Mouse (Mus musculus): Measurements from ENCODE around the gene Mast4. TPM values are rescaled to one million over a fixed set of nuclear protein-coding genes. Genes with fewer than 3 reads are reported as not detected.

The Mast4 gene
- total and polyA plus RNA-seq, 3 experiments = 2.7 to 7.0 TPM; not detected in 1

GRCm38 (mm10) chr13:102988976-102989375 is 345.3 kb downstream of the Mast4 start:
- TF ChIP-seq ZMIZ1 (IDR thresholded peaks at IDR 0.05; ENCODE audit: low read depth, low read length) (no peak), USF1 (IDR thresholded peaks at IDR 0.05; ENCODE audit: low read depth, low read length) (no peak), MXI1 (IDR thresholded peaks at IDR 0.05; ENCODE audit: low read depth, low read length) (no peak), RCOR1 (IDR thresholded peaks at IDR 0.05; ENCODE audit: low read depth, low read length) (no peak), HCFC1 (IDR thresholded peaks at IDR 0.05; ENCODE audit: low read depth, low read length) (no peak), UBTF (IDR thresholded peaks at IDR 0.05; ENCODE audit: borderline replicate concordance, insufficient read depth, low read depth, low read length) (no peak), ZKSCAN1 (IDR thresholded peaks at IDR 0.05; ENCODE audit: low read depth, low read length) (no peak), RAD21 (IDR thresholded peaks at IDR 0.05; ENCODE audit: low read depth, low read length) (no peak), BHLHE40 (IDR thresholded peaks at IDR 0.05; ENCODE audit: borderline replicate concordance, low read depth, low read length) (no peak), CTCF (IDR thresholded peaks at IDR 0.05 in 2 of 3, conservative IDR thresholded peaks at IDR 0.05 in 1 of 3; ENCODE audit: control insufficient read depth in 1 of 3, insufficient read depth in 1 of 3, low read depth in 2 of 3, low read length in 3 of 3, poor library complexity in 1 of 3, severe bottlenecking in 1 of 3) (no peak), SMC3 (IDR thresholded peaks at IDR 0.05; ENCODE audit: low read depth, low read length) (no peak), POLR2AphosphoS5 (IDR thresholded peaks at IDR 0.05; ENCODE audit: borderline replicate concordance, low read depth, low read length) (no peak), KAT2A (conservative IDR thresholded peaks at IDR 0.05; ENCODE audit: low read depth, low read length) (no peak), CHD1 (IDR thresholded peaks at IDR 0.05; ENCODE audit: low read depth, low read length) (no peak), NELFE (IDR thresholded peaks at IDR 0.05; ENCODE audit: low read depth, low read length) (no peak), MAZ (IDR thresholded peaks at IDR 0.05; ENCODE audit: low read depth, low read length) (no peak), SIN3A (IDR thresholded peaks at IDR 0.05; ENCODE audit: low read length) (no peak), MAX (IDR thresholded peaks at IDR 0.05; ENCODE audit: low read length) (no peak), ZC3H11A (IDR thresholded peaks at IDR 0.05; ENCODE audit: low read depth, low read length) (no peak), TAL1 (IDR thresholded peaks at IDR 0.05; ENCODE audit: low read length) (no peak)
- Histone ChIP-seq H3K9ac (ENCODE audit: control insufficient read depth, low read depth, low read length, poor library complexity, severe bottlenecking) (no peak overlapping the region), H3K27ac (ENCODE audit: control insufficient read depth, low read depth, low read length) (no peak overlapping the region), H3K36me3 (ENCODE audit: control insufficient read depth in 1 of 2, insufficient read depth in 2 of 2, low read length in 2 of 2) (no peaks in the 10 kb centered on the region), H3K9me3 (replicated peaks; ENCODE audit: insufficient read depth, low read length) (no peaks in the 10 kb centered on the region), H3K79me2 (ENCODE audit: control insufficient read depth, insufficient read depth, low read length, poor library complexity) (no peaks in the 10 kb centered on the region), H3K4me1 (ENCODE audit: control insufficient read depth in 1 of 2, insufficient read depth in 2 of 2, low read length in 2 of 2) (no peaks in the 10 kb centered on the region), H3K4me3 (ENCODE audit: control insufficient read depth in 1 of 2, insufficient read depth in 1 of 2, low read depth in 2 of 2, low read length in 2 of 2) (no peak overlapping the region), H3K27me3 (ENCODE audit: control insufficient read depth in 1 of 2, insufficient read depth in 2 of 2, low read length in 2 of 2) (no peaks in the 10 kb centered on the region; a peak in 1 of 4 replicates)
- DNase-seq (ENCODE audit: low read depth, low spot score) = no peak

GRCm38 (mm10) chr13:102988251-102988895 is 345.9 kb downstream of the Mast4 start:
- no peaks in the 10 kb centered on the region for H3K36me3 ChIP-seq (ENCODE audit: control insufficient read depth in 1 of 2, insufficient read depth in 2 of 2, low read length in 2 of 2)
- H3K79me2 ChIP-seq (ENCODE audit: control insufficient read depth, insufficient read depth, low read length, poor library complexity) = no peaks in the 10 kb centered on the region
- no peaks in the 10 kb centered on the region for H3K9me3 ChIP-seq (replicated peaks; ENCODE audit: insufficient read depth, low read length)
- no peak overlapping the region for H3K27ac ChIP-seq (ENCODE audit: control insufficient read depth, low read depth, low read length)
- no peak overlapping the region for H3K9ac ChIP-seq (ENCODE audit: control insufficient read depth, low read depth, low read length, poor library complexity, severe bottlenecking)
- H3K4me3 ChIP-seq (ENCODE audit: control insufficient read depth in 1 of 2, insufficient read depth in 1 of 2, low read depth in 2 of 2, low read length in 2 of 2) = no peak overlapping the region
- no peak for DNase-seq (ENCODE audit: low read depth, low spot score)
- no peaks in the 10 kb centered on the region; a peak in 1 of 4 replicates for H3K27me3 ChIP-seq (ENCODE audit: control insufficient read depth in 1 of 2, insufficient read depth in 2 of 2, low read length in 2 of 2)
- H3K4me1 ChIP-seq (ENCODE audit: control insufficient read depth in 1 of 2, insufficient read depth in 2 of 2, low read length in 2 of 2) = no peaks in the 10 kb centered on the region
- TF ChIP-seq HCFC1 (IDR thresholded peaks at IDR 0.05; ENCODE audit: low read depth, low read length) (no peak), RAD21 (IDR thresholded peaks at IDR 0.05; ENCODE audit: low read depth, low read length) (no peak), MAX (IDR thresholded peaks at IDR 0.05; ENCODE audit: low read length) (no peak), MYB (IDR thresholded peaks at IDR 0.05; ENCODE audit: low read depth, low read length) (no peak), ZMIZ1 (IDR thresholded peaks at IDR 0.05; ENCODE audit: low read depth, low read length) (no peak), ZKSCAN1 (IDR thresholded peaks at IDR 0.05; ENCODE audit: low read depth, low read length) (no peak), POLR2AphosphoS5 (IDR thresholded peaks at IDR 0.05; ENCODE audit: borderline replicate concordance, low read depth, low read length) (no peak), MXI1 (IDR thresholded peaks at IDR 0.05; ENCODE audit: low read depth, low read length) (no peak), CTCF (IDR thresholded peaks at IDR 0.05 in 2 of 3, conservative IDR thresholded peaks at IDR 0.05 in 1 of 3; ENCODE audit: control insufficient read depth in 1 of 3, insufficient read depth in 1 of 3, low read depth in 2 of 3, low read length in 3 of 3, poor library complexity in 1 of 3, severe bottlenecking in 1 of 3) (no peak), POLR2A (IDR thresholded peaks at IDR 0.05; ENCODE audit: control insufficient read depth in 1 of 2, insufficient read depth in 1 of 2, low read depth in 1 of 2, low read length in 2 of 2, poor library complexity in 1 of 2) (no peak), E2F4 (IDR thresholded peaks at IDR 0.05; ENCODE audit: borderline replicate concordance, low read depth, low read length) (no peak), CHD1 (IDR thresholded peaks at IDR 0.05; ENCODE audit: low read depth, low read length) (no peak), MEF2A (IDR thresholded peaks at IDR 0.05; ENCODE audit: extremely low read depth, insufficient replicate concordance, low read depth, low read length, poor library complexity, severe bottlenecking) (no peak), MAZ (IDR thresholded peaks at IDR 0.05; ENCODE audit: low read depth, low read length) (no peak), SMC3 (IDR thresholded peaks at IDR 0.05; ENCODE audit: low read depth, low read length) (no peak), EP300 (IDR thresholded peaks at IDR 0.05; ENCODE audit: low read depth in 1 of 2, low read length in 2 of 2) (no peak)

Measured in MEL (cell line).